Mouse (Mus musculus) kidney, adult 2 months (tissue): Measurements from ENCODE around the gene Islr.
A peak's percentile ranks its signal among the peaks of the same experiment; 100 is the strongest.

Experiments
- CTCF ChIP-seq: fragments of 200-500 bp; conservative IDR thresholded peaks from 2 replicates; pipeline ENCODE4 v1.5.1; 2011; ENCODE audit warnings: low read depth, mild to moderate bottlenecking, control low read depth, low read length, moderate library complexity, mixed read lengths; ENCODE audit not compliant: insufficient read depth, insufficient read length
- POLR2A ChIP-seq: fragments of 200-500 bp; IDR thresholded peaks from one replicate; pipeline ENCODE4 v1.6.1; 2011; ENCODE audit warnings: low read depth, low read length, control low read depth

DNA sequence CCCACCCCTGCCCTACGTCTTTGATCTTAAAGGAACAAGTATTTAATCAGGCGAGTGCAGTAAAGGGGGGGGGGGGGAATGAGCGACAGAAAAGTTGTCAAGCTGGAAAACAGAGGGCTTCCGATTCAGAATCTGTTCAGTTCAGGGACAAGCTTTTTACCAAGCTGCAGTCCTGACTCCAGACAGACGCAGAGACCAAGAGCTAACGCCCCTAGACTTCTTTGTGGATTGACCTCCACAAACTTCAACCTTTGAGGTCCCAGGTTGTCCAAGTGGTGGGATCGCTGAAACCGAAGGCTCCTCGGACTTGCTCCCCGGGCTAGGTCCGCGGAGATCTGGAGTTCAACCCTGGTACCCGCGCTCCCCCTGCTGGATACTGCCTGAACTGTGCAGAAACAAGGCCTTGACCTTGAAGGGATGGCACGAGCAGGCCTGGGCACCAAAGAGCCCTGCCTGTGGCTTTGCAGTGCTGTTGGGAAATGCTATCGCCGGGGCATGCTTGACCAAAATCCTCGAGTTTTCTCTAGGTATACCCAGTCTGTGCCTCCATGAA, 418 bp upstream of the Islr start:
- TF ChIP-seq CTCF, result peak; percentile 93
- no peak for TF ChIP-seq POLR2A
